Mouse (Mus musculus): ENCODE measurements around the gene Relb.
"Not testable (repeated sequence)": the region's sequence is repeated elsewhere in the genome, so short reads cannot be mapped to it uniquely, and the experiment has no call there.

Gene Relb

DNA sequence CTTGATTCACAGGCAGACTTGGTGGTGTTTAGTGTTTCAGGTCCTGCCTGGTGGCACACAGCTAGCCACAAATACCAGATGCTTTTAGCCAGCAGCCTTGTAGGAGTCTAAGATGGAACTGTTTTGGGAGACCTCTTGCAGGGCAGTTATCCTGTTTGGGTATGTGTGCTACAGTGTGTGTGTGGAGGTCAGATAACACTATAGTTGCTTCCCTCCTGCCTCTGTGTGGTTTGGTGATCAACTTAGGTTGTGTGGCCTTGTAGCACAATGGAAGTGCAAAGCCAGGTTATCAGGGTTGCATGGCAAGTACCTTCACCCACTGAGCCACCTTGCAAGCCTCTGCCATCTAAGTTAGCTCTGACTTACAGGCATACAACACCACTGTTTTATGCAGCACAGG lies 3.5 kb upstream of the Relb start:
- in situ Hi-C loops (cut with MseI, MboI): no loop called here

DNA sequence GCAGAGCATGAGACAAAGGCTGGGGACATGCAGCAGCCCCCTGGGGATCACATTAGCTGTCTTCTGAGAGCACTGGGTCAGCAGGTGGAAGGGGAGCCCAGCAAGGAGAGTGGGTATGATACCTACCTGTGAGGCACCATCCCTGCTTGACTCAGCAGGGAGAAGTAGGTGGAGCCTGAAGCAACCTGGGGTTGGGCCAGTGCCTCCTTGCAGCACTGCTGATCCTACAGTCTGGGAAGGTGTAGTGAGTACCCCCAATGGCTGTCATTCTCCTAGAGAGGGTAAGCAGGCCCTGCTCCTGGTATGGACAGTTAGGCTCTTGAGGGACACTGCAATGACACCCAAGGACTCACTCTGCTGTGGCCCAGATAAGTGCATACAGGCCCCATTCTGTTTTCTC lies 3.0 kb upstream of the Relb start:
- in situ Hi-C loops (cut with MseI, MboI): no loop called here

DNA sequence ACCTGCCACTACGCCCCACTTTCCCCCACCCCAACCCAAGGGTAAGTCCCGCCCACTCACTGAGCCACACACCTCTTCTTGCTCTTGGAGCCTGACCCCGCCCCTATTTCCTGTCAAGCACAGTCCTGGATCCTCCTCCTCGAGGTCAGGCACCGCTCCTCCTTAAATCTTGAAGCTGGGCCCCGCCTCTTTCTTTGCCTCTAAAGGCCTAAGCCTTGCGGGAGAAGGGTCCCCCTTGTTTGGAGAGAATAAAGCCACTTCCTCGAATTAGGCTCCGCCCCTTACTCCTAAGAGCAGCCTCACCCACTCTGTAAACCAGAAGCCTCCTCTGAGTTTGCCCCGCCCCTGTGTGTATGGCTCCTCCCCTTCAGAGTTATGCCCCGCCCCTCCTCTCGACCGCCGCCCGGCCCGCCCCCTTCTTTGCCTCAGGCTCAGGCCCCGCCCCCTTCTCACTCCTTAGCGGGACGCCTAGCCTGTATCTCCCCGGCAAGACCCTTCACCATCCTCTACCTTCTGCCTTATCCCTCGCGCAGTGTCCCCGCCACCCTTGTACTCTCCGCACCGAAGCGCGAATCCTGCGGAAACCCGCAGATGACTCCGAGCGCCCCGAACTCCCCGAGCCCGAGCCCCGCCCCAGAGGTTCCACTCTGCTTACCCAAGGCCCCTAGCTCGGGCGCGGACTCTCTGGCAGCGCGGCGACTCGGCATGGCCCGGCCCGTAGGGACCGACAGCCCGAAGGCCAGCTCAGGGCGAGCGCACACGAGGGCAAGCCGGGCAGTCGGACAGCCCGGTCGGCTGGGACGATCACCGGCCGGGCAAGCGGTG lies 490 bp downstream of the Relb start:
- in situ Hi-C loops (cut with MseI, MboI): no loop called here

DNA sequence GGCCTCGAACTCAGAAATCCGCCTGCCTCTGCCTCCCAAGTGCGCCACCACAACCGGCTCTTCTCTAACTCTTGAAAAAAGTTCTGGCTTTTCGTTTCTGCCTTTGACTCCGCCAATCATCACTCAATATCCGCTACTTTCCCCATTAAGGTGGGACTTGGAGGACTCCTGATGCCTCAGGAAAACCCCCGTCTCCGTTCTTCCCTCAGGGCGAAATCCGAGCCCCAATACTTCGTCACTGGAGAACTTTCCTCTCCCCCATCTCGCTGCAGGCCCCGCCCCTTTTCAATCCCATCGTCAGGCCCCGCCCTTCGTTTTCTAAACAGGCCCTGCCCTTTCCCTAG lies 1.1 kb downstream of the Relb start:
- in situ Hi-C loops (cut with MseI, MboI): no loop called here

DNA sequence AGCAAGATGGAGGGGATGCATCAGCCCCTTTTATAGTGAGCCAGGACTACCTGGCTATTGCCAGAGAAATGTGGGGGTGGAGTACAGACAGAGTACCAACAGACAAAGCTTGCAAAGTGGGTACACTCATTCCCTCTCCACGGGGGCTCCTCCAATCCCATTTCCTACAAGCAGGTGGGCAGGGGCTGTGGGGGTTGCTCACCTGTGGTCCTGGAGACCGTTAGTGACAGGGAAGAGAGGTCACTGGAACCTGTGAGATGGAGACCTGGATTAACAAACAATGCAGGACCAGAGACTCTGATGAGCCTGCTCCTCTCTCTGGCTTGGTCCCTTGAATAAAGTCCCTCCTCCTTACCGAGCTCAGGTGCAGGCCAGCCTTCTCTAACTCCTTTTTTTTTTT lies 1.5 kb downstream of the Relb start:
- in situ Hi-C loops (cut with MseI, MboI): no loop called here

DNA sequence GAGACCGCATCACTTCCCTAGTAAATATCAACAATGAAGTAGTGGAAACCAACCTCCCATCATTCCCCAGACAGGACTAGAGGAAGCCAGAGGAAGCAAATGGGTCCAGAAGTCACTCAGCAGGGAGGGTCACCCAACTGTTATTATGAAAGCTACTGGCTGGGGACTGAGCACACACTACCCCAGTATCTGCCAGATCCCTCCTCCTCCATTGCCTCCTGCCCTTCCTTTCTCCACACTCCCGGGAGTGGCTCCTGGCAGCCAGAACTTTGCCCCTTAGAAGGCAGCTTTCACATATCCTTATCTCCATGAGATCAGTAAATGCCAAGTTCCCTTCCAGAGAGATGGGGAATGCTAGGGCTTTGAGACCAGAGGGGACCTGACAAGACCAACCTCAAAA lies 5.8 kb downstream of the Relb start:
- in situ Hi-C loops (cut with MseI, MboI): no loop called here

DNA sequence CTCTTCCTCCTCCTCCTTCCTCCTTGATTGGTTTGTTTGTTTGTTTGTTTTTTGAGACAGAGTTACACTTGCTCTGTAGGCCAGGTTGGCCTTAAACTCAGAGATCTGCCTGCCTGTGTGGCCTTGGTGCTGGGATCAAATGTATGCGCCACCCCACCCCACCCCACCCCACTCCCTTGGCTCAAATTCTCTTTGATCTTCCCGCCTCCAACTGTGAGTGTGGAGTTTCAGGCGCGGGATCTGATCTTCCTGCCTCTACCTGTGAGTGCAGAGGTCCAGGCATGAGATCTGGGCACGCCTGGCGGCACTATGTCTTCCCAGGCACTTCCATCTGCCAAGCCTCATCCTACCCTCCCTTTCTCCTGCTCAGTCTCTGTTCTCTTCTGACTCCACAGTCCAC lies 7.0 kb downstream of the Relb start:
- in situ Hi-C loops (cut with MseI, MboI): no loop called here

DNA sequence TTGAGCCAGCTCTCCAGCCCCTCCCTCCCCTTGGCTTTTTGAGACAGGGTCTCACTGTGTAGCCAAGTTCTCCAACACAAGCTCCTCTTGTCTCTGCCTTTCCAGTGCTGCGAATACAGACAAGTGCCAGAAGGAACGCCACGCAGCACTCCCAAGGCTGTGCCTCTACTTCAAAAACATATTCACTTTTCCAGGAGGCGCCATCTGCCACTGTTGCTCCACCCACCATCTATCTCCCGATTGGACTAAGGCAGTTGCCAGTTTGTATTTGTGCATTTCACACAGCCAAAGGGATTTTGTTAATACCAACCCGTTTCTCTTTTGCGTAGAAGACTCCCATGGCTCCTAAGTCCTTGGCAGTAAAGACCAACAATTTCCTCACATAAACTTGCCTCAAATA lies 8.4 kb downstream of the Relb start:
- in situ Hi-C loops (cut with MseI, MboI): no loop called here

DNA sequence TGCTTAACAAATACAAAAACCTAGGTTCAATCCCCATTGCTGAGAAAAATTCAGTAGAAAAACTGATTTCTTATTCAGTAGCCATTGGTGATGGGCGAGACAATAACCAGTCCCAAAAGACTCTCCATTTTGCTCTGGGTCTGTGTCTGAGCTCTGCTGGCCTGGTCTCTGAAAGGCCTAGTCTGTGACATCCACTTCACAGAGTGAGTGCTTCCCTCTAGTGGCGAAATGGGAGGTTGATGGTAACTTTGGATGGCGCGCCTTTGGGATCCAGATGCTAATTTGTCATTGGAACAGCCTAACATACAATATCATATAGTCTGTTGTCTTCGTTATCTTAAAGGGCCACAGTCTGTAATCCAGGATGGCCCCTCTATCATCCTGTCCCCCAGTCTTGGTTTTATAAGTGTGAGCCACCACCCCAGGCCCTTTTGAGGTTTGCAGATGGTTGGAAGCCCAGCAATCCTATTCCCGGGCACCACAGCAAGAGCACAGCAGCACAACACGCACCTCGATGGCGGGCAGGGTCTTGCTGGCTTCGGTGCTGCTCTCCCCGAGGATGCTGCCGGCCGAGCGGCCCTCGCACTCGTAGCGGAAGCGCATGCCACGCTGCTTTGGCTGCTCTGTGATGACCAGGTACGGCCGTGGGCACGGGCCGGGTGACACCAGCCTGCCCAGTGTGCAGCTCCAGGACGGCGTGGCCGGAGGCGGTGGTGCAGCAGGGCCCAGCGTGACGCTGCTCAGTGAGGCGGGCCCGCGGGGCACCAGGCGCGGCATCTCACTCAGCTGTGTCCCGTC lies 10.0 kb downstream of the Relb start:
- in situ Hi-C loops (cut with MseI, MboI): no loop called here

DNA sequence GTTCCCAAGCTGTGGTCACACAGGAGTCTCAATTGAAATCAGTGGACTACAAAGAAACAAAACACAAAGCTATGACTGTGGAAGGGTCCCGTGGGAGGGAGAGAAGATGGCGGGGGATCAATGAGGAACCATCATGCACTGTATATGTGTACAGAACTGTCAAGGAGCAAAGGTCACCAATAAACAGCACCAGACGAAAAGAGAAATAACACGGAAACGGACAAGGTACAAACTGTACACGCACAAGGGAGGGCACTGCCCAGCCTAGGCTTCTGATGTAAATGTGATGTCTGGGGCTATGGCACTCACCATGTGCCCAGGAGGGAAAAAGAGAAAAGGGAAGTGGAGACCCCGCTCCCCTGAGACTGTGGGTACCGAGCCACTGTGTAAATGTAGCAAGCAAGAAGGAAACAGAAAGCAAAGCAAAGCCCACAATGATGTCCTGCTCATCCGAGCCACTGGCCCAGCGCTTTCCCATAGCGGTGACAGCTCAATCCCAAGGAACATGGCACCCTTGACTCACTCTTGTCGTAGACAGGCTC lies 14.1 kb downstream of the Relb start:
- in situ Hi-C loops (cut with MseI, MboI): no loop called here

DNA sequence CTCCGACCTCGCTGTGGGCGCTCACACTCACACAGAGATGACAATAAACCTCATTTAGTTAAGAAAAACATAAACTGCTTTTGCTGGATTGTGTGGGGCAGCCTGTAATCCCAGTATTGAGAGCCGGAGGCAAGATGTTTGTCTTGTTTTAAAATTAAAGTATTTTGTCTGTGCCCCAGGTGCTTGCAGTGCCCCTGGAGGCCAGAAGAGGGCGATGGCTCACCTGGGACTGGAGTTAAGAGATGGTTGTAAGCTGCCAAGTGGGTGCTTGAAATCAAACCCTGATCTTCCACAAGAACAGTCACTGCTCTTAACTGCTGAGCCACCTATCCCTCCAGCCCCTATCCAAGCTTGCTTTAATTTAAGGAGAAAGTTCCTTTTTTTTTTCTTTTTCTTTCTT lies 18.3 kb downstream of the Relb start:
- in situ Hi-C loops (cut with MseI, MboI): no loop called here

DNA sequence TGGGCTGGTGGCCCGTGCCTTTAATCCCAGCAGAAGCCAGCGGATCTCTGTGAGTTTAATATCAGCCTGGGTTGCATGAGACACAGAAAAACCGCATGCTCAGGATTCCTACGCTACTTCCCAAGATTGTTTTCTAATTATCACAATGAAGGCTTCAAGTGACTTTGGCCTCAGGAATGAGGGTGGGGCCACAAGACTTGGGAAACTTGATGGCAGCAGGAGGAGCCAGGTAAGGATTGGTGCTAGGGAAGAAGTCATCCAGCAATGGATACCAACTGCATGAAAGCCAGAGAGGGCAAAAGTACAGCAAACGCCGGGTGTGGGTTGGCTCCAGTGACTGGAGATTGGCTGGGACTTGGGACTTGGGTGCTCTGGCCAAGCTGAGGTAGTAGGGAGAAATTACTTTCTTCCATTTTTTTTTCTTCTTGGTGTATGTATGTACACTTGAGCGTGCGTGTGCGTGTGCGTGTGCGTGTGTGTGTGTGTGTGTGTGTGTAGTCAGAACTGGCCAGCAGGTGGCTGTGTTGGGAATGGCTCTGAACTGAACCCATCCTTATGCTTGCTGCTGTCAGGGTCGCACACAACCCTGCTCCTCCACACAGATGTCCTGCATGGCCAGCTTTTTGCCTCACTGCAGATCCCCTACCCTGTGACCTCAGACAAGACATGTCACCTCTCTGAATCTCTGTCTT lies 19.5 kb downstream of the Relb start:
- in situ Hi-C loops (cut with MseI, MboI): no loop called here

DNA sequence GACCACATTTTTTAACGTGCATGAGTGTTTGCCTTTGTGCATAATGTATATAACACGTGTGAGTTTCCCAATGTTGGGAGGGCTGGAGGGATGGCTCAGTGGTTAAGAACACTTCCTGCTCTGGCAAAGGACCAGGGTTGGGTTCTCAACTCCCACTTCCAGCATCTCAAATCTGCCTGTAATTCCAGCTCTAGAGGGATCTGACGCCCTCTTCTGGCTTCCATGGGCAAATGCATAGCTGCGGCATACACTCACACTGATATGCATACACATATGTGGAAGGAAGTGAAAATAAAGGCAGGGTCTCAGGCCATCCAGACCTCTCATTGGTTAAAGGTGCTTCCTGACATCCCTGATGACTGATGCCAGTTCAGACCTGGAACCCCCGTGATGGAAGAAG lies 21.9 kb downstream of the Relb start:
- in situ Hi-C loops (cut with MseI, MboI): no loop called here

DNA sequence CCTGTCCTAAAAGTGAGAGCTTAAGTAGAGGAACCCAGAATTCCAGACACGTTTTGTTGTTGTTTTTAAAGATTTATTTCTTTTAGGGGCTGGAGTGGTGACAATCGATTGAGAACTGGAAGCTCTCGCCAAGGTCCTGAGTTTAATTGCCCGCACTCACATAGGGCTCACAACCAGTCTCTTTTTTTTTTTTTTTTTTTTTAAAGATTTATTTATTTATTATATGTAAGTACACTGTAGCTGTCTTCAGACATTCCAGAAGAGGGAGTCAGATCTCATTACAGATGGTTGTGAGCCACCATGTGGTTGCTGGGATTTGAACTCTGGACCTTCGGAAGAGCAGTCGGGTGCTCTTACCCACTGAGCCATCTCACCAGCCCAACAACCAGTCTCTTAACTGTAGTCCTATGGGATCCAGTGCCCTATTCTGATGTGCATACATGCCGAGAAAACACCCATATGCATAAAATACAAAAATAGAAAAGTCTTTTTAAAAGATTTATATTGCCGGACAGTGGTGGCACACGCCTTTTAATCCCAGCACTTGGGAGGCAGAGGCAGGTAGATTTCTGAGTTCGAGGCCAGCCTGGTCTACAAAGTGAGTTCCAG lies 24.5 kb downstream of the Relb start:
- in situ Hi-C loops (cut with MseI, MboI): not testable (repeated sequence)

DNA sequence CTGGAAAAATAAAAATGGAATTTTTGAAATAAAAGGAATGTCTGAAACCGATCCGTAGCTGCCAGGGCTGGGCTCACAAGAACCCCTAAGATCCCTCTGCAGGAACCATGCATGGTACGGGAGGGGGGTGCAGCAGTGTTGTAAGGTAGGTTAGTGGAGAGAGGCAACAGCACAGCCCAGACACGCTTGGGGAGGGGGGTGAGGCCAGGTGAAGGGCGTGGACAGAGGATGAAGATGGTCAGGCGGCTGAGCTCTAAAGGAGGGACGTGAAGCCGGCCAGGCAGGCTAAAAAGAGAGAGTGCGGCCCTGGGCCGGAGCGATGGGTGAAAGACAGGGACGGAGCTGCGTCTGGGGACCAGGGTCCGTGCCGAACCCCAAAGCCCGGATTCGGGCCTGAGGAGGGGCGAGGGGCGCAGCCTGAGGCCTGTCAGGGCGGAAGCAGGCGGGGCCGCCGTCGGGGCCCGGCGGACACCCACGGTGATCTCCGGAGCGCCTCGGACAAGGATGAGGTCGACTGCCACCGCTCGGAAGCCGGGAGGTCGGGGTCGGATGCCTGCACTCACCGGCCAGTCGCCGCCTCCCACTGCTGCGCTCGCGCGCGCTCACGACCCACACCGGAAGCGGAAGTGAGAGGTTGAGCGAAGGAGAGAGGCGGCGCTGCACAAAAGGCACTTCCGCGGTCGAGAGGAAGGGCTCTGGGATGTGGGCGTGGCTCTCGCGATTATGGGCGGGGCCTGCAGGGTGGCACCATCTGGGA lies 25.2 kb downstream of the Relb start, which contains the start of gene Clasrp:
Gene Clasrp (minus strand): TSS at position 638 of the 757 bp plus-strand sequence.
- in situ Hi-C loops (cut with MseI, MboI): no loop called here

DNA sequence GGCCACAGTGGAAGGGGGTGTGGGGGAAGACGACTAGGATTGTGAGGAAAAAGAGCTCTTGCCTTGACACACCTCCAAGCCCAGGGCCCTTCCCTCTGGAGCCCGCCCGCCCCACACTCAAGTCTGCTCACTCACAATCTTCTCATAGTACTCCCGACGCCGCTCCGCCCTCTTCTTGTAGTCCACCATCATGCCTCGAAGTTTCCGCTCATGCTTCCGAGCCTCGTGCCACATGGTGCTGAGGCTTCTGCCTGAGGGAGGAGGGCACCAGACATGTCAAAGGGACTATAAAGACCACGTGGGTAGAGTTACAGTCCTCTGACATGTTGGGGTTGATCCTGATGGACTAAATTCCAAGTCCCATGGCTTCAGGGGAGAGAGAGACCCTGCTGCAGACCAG lies 26.2 kb downstream of the Relb start:
- in situ Hi-C loops (cut with MseI, MboI): no loop called here

DNA sequence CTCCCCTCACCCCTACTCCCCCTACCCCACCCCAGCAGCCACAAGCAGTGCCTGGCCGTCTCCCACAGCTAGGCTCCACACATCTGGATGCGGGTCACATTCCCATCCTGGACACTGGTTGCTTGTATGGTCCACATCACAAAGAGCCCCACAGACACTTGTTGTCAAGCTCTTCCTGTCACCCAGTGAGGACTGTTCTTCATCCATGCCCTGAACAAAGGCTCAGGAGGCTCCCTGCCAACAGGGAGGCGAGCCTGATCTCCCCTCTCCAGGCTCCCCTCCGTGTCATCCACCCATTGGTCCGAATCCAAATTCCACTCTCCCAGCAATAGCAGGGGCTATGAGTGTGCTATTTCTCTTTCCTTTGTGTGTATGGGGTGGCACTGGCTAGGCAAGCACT lies 28.7 kb downstream of the Relb start:
- in situ Hi-C loops (cut with MseI, MboI): no loop called here

DNA sequence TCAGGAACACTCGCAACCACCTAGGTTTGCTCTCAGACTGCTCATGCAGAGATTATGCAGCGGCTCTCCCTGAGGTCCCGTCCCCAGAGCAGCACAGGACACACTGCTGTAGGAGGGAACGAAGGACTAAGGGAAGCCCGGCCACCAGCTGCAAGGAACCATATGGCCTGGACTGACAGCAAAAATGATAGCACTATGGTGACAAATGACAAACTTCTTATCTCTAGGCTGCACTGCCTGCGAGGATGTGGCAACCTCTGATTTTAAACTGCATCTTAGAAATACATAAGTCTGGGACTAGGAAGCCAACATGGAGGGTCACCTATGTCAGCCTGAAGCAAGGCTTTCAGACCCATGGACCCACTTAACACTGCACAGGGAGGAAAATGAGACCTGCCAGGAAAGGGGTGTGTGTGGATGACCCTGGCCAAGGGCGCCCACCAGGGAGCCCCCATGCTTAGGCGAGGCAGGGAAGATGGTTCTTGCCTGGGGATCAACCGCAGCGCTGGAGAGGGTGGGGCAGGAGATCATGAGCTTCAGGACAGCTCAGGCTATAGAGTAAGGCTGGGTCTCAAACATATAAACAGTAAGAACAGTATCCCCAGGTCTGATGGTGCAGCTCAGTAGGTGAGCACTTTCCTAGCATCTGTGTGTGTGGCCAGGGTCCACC lies 36.0 kb downstream of the Relb start:
- in situ Hi-C loops (cut with MseI, MboI): no loop called here

DNA sequence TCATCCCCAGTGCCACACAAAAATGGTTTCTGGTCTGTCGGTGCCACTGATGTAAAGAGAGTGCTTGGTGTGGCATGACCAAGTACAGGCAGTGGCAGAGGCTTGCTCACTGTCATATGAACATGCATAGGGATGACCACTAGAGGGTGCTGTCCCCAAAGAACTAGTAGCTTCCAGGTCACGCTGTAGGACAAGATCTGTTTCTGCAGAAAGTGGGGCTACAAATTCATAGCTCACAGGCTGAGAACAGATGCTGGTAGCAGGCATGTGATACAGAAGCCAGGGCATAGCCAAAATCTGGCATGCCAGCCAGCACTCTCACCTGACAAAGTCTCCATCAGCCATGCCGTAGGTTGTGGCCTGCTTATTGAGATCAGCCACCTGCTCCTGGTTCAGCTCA lies 39.3 kb downstream of the Relb start:
- in situ Hi-C loops (cut with MseI, MboI): no loop called here

DNA sequence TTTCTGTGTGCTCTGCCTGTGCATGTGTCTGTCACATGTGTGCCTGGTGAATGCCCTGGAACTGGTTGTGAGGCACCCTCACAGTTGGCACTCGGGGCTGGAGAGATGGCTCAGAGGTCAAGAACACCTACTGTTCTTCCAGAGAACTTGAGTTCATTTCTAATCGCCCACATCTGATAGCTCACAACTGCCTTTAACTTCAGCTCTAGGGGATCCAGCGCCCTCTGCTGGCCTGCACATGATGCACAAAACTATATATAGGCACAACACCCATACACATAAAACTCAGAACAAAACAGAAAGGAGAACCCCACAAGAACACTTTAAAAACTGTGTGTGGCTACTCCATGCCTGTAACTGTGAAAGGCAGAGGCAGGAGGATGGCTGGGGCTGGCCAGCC lies 40.0 kb downstream of the Relb start:
- in situ Hi-C loops (cut with MseI, MboI): no loop called here

DNA sequence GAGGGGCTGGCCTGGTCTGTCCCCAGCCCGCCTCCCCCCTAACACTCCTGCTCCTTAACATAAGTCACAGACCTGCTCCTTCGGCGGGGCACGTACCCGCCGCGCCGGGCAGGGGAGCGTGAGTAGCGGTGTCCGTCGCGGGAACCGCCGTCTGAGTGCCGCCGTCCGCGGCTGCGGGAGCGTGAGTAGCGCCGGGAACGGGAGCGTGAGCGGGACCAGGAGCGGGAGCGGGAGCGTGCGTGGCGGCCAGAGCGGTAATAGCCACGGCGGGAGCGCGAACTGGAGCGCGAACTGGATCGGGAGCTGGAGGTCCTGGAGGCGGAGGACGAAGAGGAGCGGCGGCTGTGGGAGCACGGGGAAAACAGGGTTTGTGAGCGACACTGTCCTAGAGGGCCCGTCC lies 43.0 kb downstream of the Relb start:
- in situ Hi-C loops (cut with MseI, MboI): no loop called here

All from mouse trophoblast stem cell (cell line).